Mouse (Mus musculus): ENCODE measurements around the gene Cntn3. TPM values are rescaled to one million over a fixed set of nuclear protein-coding genes. Genes with fewer than 3 reads are reported as not detected.
A peak's percentile ranks its signal among the peaks of the same experiment; 100 is the strongest.

Cntn3 gene
- polyA plus RNA-seq, 1 experiment from 2014 or later: 1.2 TPM

DNA sequence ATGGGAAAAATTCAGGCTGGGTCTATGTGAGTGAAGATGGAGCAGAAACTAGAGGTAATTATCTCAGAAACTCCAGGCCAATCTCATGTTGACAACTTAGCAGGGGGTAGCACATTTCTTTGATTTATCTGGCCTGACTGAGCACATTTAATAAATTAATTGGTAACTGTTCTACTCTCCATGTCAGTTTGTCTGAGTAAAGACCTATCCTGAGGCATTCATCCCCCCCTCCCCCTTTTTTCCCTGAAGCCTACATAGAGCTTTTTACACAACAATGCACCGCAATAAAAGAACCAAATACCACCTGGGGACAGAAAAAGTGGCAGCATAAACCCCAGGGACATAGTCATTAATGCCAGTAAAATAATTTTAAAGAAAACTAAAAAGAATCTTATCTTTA is 151.1 kb downstream of the Cntn3 start:
- Histone ChIP-seq H3K4me2 (no peak overlapping the region), H3K4me1 (no peaks in the 10 kb centered on the region), H3K27me3 (no peaks in the 10 kb centered on the region), H3K36me3 (ENCODE audit: poor library complexity, severe bottlenecking) (no peaks in the 10 kb centered on the region), H3K9me3 (replicated peaks) (no peaks in the 10 kb centered on the region), H3K4me3 (no peak overlapping the region), H3K27ac (no peak overlapping the region), H3K9ac (no peak overlapping the region)
- ATAC-seq: no peak
- 15% methylated on average over 1 of the region's 1 CpGs for WGBS

GRCm38 (mm10) chr6:102388590-102388989 is 184.3 kb downstream of the Cntn3 start:
- H3K4me2 ChIP-seq: no peak overlapping the region
- H3K27ac ChIP-seq: no peak overlapping the region
- H3K4me3 ChIP-seq: no peak overlapping the region
- WGBS: 78% methylated on average over 4 of the region's 4 CpGs
- no peak for ATAC-seq
- no peak overlapping the region for H3K9ac ChIP-seq
- H3K4me1 ChIP-seq: no peaks in the 10 kb centered on the region
- no peaks in the 10 kb centered on the region for H3K36me3 ChIP-seq (ENCODE audit: poor library complexity, severe bottlenecking)
- H3K27me3 ChIP-seq: no peaks in the 10 kb centered on the region
- H3K9me3 ChIP-seq (replicated peaks): no peaks in the 10 kb centered on the region

- 0% methylated on average over 1 of the region's 1 CpGs for WGBS
Observed at GRCm38 (mm10) chr6:102372112-102372511, 200.8 kb downstream of the Cntn3 start.

GRCm38 (mm10) chr6:102363880-102364279 is 209.0 kb downstream of the Cntn3 start:
- Histone ChIP-seq H3K9me3 (replicated peaks) (no peaks in the 10 kb centered on the region), H3K27me3 (no peaks in the 10 kb centered on the region), H3K4me1 (no peaks in the 10 kb centered on the region), H3K36me3 (ENCODE audit: poor library complexity, severe bottlenecking) (no peaks in the 10 kb centered on the region), H3K9ac (no peak overlapping the region), H3K27ac (no peak overlapping the region), H3K4me3 (no peak overlapping the region), H3K4me2 (no peak overlapping the region)
- ATAC-seq: no peak

More at GRCm38 (mm10) chr6:102372112-102372511, 200.8 kb downstream of the Cntn3 start:
- H3K4me3 ChIP-seq: no peak overlapping the region
- no peak overlapping the region for H3K27ac ChIP-seq
- ATAC-seq: peak; percentile 33; the same call in 1 of the 2 replicates
- no peaks in the 10 kb centered on the region for H3K9me3 ChIP-seq (replicated peaks)
- no peaks in the 10 kb centered on the region for H3K36me3 ChIP-seq (ENCODE audit: poor library complexity, severe bottlenecking)
- no peak overlapping the region for H3K4me2 ChIP-seq
- peaks cover 10% of the 10 kb centered on the region for H3K4me1 ChIP-seq
- H3K27me3 ChIP-seq: no peaks in the 10 kb centered on the region
- H3K9ac ChIP-seq: no peak overlapping the region

DNA sequence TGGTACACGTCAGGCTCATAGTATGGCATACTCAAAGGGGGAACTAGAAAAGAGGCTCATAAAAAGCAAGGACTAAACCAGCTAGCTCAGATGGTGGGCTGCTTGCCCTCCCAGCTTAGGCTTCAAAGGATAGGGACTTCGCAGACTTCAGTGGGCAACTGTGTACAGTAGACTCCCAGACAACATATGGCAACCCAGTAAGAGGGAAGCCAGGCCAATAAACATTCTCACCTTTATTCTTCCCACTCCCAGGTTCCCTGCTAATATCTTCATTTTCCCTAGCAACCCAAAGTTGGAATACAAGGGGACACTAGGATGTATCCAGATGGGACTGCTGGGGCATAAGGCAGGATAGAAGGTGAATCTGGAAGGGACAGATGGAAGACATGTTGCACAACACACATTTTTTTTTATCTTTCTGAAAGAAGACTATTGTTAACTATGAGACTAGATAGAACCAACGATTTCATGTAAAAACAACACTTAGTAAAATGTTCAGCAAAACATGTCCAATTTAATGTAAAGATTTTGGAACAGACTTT is 209.5 kb downstream of the Cntn3 start:
- H3K27ac ChIP-seq: no peak overlapping the region
- no peaks in the 10 kb centered on the region for H3K36me3 ChIP-seq (ENCODE audit: poor library complexity, severe bottlenecking)
- no peaks in the 10 kb centered on the region for H3K4me1 ChIP-seq
- H3K4me3 ChIP-seq: no peak overlapping the region
- no peak overlapping the region for H3K4me2 ChIP-seq
- no peak overlapping the region for H3K9ac ChIP-seq
- no peaks in the 10 kb centered on the region for H3K9me3 ChIP-seq (replicated peaks)
- H3K27me3 ChIP-seq: no peaks in the 10 kb centered on the region
- 0 out of 2 replicates have a peak, but pooled peaks have one; percentile 27 for ATAC-seq
- 85% methylated on average over 3 of the region's 3 CpGs for WGBS

DNA sequence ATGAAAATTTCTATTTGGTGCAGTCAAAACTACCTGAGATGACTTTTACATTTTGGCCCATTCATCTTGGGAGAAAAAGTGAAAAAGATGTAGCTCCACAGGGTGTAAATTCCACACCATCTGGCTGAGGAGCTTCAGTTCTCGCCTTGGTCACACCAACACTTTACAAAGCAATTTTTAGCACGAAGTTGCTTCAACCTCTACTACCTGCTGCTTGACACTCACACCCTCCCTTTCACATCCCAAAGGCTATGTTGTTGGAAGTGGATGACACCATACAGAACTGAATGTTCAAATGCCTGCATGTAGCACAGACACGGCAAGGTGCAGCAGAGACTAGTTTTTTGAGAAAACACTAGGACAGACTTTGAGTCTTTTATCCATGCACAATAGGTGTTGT is 240.8 kb downstream of the Cntn3 start:
- Histone ChIP-seq H3K27ac (no peak overlapping the region), H3K9me3 (replicated peaks) (no peaks in the 10 kb centered on the region), H3K27me3 (no peaks in the 10 kb centered on the region), H3K4me1 (no peaks in the 10 kb centered on the region), H3K4me2 (no peak overlapping the region), H3K4me3 (no peak overlapping the region), H3K9ac (no peak overlapping the region), H3K36me3 (ENCODE audit: poor library complexity, severe bottlenecking) (no peaks in the 10 kb centered on the region)
- ATAC-seq: no peak
- 78% methylated on average over 3 of the region's 3 CpGs for whole genome bisulfite sequencing

- Histone ChIP-seq H3K4me3 (no peak overlapping the region), H3K27ac (no peak overlapping the region), H3K36me3 (ENCODE audit: poor library complexity, severe bottlenecking) (no peaks in the 10 kb centered on the region), H3K9ac (no peak overlapping the region), H3K4me2 (no peak overlapping the region), H3K27me3 (no peaks in the 10 kb centered on the region), H3K4me1 (no peaks in the 10 kb centered on the region), H3K9me3 (replicated peaks) (no peaks in the 10 kb centered on the region)
- no peak for ATAC-seq
- 79% methylated on average over 2 of the region's 2 CpGs for WGBS
Observed at GRCm38 (mm10) chr6:102326711-102327110, 246.2 kb downstream of the Cntn3 start.

- 70% methylated on average over 4 of the region's 4 CpGs for WGBS
- Histone ChIP-seq H3K36me3 (ENCODE audit: poor library complexity, severe bottlenecking) (no peaks in the 10 kb centered on the region), H3K27me3 (no peaks in the 10 kb centered on the region), H3K4me1 (no peaks in the 10 kb centered on the region), H3K9ac (no peak overlapping the region), H3K4me3 (no peak overlapping the region), H3K9me3 (replicated peaks) (no peaks in the 10 kb centered on the region), H3K4me2 (no peak overlapping the region), H3K27ac (no peak overlapping the region)
- ATAC-seq: peak; percentile 71
Observed at GRCm38 (mm10) chr6:102322614-102323284, 250.2 kb downstream of the Cntn3 start.

- H3K9ac ChIP-seq: no peak overlapping the region
- no peak overlapping the region for H3K4me3 ChIP-seq
- H3K4me1 ChIP-seq: no peaks in the 10 kb centered on the region
- H3K36me3 ChIP-seq (ENCODE audit: poor library complexity, severe bottlenecking): no peaks in the 10 kb centered on the region
- H3K4me2 ChIP-seq: no peak overlapping the region
- no peaks in the 10 kb centered on the region for H3K9me3 ChIP-seq (replicated peaks)
- H3K27ac ChIP-seq: no peak overlapping the region
- H3K27me3 ChIP-seq: no peaks in the 10 kb centered on the region
- 74% methylated on average over 3 of the region's 3 CpGs for WGBS
- no peak for ATAC-seq
Observed at GRCm38 (mm10) chr6:102319755-102320154, 253.1 kb downstream of the Cntn3 start.

GRCm38 (mm10) chr6:102282889-102283288 is 290.0 kb downstream of the Cntn3 start:
- 46% methylated on average over 2 of the region's 2 CpGs for WGBS
- no peak overlapping the region for H3K9ac ChIP-seq
- no peak for ATAC-seq
- H3K27me3 ChIP-seq: no peaks in the 10 kb centered on the region
- H3K36me3 ChIP-seq (ENCODE audit: poor library complexity, severe bottlenecking): no peaks in the 10 kb centered on the region
- no peak overlapping the region for H3K27ac ChIP-seq
- no peak overlapping the region for H3K4me3 ChIP-seq
- no peaks in the 10 kb centered on the region for H3K4me1 ChIP-seq
- no peaks in the 10 kb centered on the region for H3K9me3 ChIP-seq (replicated peaks)
- no peak overlapping the region for H3K4me2 ChIP-seq

DNA sequence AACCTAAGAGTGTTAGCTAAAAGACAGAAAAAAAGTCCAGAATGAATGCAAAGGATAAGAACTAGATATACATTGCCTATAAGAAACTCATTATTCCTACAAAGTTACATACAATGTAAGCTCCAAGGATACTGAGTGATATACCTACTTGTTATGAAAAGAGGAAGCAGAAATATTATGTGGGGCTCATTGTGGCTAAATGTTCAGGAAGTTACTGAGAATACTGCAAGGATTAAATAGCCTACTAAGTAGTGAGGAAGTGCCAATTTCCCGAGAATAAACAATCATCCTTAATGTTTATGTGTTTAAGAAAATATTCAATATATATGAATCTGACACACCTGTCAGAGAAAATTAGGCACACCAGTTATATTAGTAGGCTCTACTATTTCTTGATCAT is 341.9 kb downstream of the Cntn3 start:
- no peaks in the 10 kb centered on the region for H3K36me3 ChIP-seq (ENCODE audit: poor library complexity, severe bottlenecking)
- H3K9me3 ChIP-seq (replicated peaks): no peaks in the 10 kb centered on the region
- no peak overlapping the region for H3K27ac ChIP-seq
- 82% methylated on average over 1 of the region's 1 CpGs for WGBS
- no peak overlapping the region for H3K9ac ChIP-seq
- H3K4me1 ChIP-seq: no peaks in the 10 kb centered on the region
- no peak overlapping the region for H3K4me3 ChIP-seq
- H3K4me2 ChIP-seq: no peak overlapping the region
- no peaks in the 10 kb centered on the region for H3K27me3 ChIP-seq
- no peak for ATAC-seq

DNA sequence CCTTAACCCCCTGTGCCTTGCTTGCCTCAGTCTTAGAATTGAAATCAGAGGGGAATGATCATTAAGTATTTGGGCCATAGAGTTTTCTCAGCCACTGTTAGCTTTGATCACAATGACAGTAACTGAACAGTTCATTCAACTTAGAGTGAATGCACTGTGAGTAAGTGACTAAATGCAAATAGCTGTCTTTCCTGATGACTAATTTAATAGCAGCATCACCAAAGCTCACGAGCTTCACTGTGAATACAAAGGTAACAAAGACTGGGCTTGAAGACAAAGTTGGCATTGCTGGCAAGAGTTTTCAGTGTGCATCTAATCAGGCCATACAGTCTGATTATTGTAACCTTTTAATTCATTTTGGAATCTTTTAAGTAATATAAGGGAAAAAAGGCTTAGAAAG is 386.6 kb downstream of the Cntn3 start:
- Histone ChIP-seq H3K4me2 (no peak overlapping the region), H3K36me3 (ENCODE audit: poor library complexity, severe bottlenecking) (no peaks in the 10 kb centered on the region), H3K4me1 (0 out of 2 replicates have a peak, but pooled peaks cover 3% of the 10 kb centered on the region), H3K9ac (no peak overlapping the region), H3K9me3 (replicated peaks) (no peaks in the 10 kb centered on the region), H3K27me3 (no peaks in the 10 kb centered on the region), H3K4me3 (no peak overlapping the region), H3K27ac (no peak overlapping the region)
- ATAC-seq: peak; percentile 65; the same call in 1 of the 2 replicates
- 16% methylated on average over 1 of the region's 1 CpGs for WGBS

DNA sequence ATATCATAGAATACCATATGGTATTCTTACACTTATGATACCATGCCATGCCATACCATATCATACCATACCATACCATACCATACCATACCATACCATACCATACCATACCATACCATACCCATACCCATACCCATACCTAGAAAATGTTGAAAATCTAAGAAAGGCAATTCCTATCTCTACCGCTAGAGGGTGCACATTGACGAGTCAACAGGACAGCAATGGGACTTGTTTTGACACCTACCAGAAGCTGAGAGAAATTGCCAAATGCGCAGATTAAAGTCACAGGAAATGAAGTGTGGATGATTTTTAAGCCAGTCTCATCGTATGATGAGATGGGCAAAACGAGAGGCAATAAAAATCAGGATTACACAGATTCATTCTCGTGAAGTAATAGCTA is 402.0 kb downstream of the Cntn3 start:
- Histone ChIP-seq H3K27ac (no peak overlapping the region), H3K4me3 (no peak overlapping the region), H3K36me3 (ENCODE audit: poor library complexity, severe bottlenecking) (no peaks in the 10 kb centered on the region), H3K9me3 (replicated peaks) (no peaks in the 10 kb centered on the region), H3K9ac (no peak overlapping the region), H3K4me1 (no peaks in the 10 kb centered on the region), H3K4me2 (no peak overlapping the region), H3K27me3 (no peaks in the 10 kb centered on the region)
- 0 out of 2 replicates have a peak, but pooled peaks have one; percentile 41 for ATAC-seq
- WGBS: 39% methylated on average over 6 of the region's 6 CpGs
